Mouse (Mus musculus) lung, embryonic 16.5 days (tissue): ENCODE measurements around the gene Zfp646. TPM values are rescaled to one million over a fixed set of nuclear protein-coding genes. Genes with fewer than 3 reads are reported as not detected.

Experiments
- ATAC-seq: fragments of 200-750 bp; cut with Nextera tagmentation; 2 replicates; pipeline ENCODE4 v1.8.0; 2017; ENCODE audit warnings: low read depth, mild to moderate bottlenecking, moderate library complexity
- H3K27ac ChIP-seq: fragments of 300-500 bp; sonication (generic); 2 replicates; pipeline ENCODE4 v1.5.1; 2014; ENCODE audit warnings: mild to moderate bottlenecking, control low read depth, low read length
- H3K27me3 ChIP-seq: fragments of 300-500 bp; sonication (generic); 2 replicates; pipeline ENCODE4 v1.6.1; 2014; ENCODE audit warnings: low read depth, low read length, mixed read lengths; ENCODE audit not compliant: control insufficient read depth, insufficient read depth
- H3K36me3 ChIP-seq: fragments of 300-500 bp; sonication (generic); 2 replicates; pipeline ENCODE4 v1.6.1; 2014; ENCODE audit warnings: low read length; ENCODE audit not compliant: control insufficient read depth, insufficient read depth
- H3K4me1 ChIP-seq: fragments of 300-500 bp; sonication (generic); replicated peaks from 2 replicates; pipeline ENCODE4 v1.6.1; 2014; ENCODE audit warnings: low read length, mixed read lengths; ENCODE audit not compliant: control insufficient read depth, insufficient read depth
- H3K4me2 ChIP-seq: fragments of 300-500 bp; sonication (generic); 2 replicates; pipeline ENCODE4 v1.6.1; 2014; ENCODE audit warnings: low read depth, low read length, control low read depth
- H3K4me3 ChIP-seq: fragments of 300-500 bp; sonication (generic); 2 replicates; pipeline ENCODE4 v1.5.1; 2014; ENCODE audit warnings: mild to moderate bottlenecking, low read length, control low read depth
- H3K9ac ChIP-seq: fragments of 300-500 bp; sonication (generic); 2 replicates; pipeline ENCODE4 v1.6.1; 2014; ENCODE audit warnings: low read length, control low read depth
- H3K9me3 ChIP-seq: fragments of 300-500 bp; sonication (generic); 2 replicates; pipeline ENCODE4 v1.6.1; 2016; ENCODE audit warnings: low read length; ENCODE audit not compliant: control insufficient read depth
- WGBS: fragments of 180-500 bp; shearing (Covaris S2); extraction: QIAGEN DNeasy Blood & Tissue Kit; methylation state at CpG from one replicate; pipeline ENCODE4 v1.1.7; 2014; 5-methylcytosine and 5-hydroxymethylcytosine counted together
- polyA plus RNA-seq: library from polyadenylated mRNA; unstranded; fragments of >200 nt; fragmentation: Nextera tagmentation; extraction: Ambion mirVana; gene quantifications from 2 replicates; pipeline ENCODE4 v1.2.1, GENCODE M21; 2015

Zfp646 gene
- polyA plus RNA-seq, 1 experiment from 2014 or later: 11.2 TPM

- no peaks in the 10 kb centered on the region for H3K27me3 ChIP-seq
- H3K27ac ChIP-seq: peak overlapping the region; percentile 95
- WGBS: 22% methylated on average over 13 of the region's 13 CpGs
- H3K9ac ChIP-seq: peak overlapping the region; percentile 52
- H3K9me3 ChIP-seq: no peaks in the 10 kb centered on the region
- peak overlapping the region; percentile 9; the same call in 1 of the 2 replicates for H3K4me3 ChIP-seq
- peaks cover 47% of the 10 kb centered on the region for H3K4me1 ChIP-seq
- peak; percentile 37 for ATAC-seq
- peak overlapping the region; percentile 42 for H3K4me2 ChIP-seq
- peaks cover 5% of the 10 kb centered on the region for H3K36me3 ChIP-seq
Observed at GRCm38 (mm10) chr7:127931351-127932135, 55.5 kb downstream of the Zfp646 start.

GRCm38 (mm10) chr7:127932273-127933031 is 56.4 kb downstream of the Zfp646 start:
- H3K27ac ChIP-seq: peak overlapping the region; percentile 95
- peak overlapping the region; percentile 9; the same call in 1 of the 2 replicates for H3K4me3 ChIP-seq
- ATAC-seq: peak; percentile 34
- H3K4me2 ChIP-seq: peak overlapping the region; percentile 42
- H3K4me1 ChIP-seq: peaks cover 39% of the 10 kb centered on the region
- 16% methylated on average over 13 of the region's 13 CpGs for WGBS
- no peaks in the 10 kb centered on the region for H3K9me3 ChIP-seq
- peak overlapping the region; percentile 52 for H3K9ac ChIP-seq
- H3K36me3 ChIP-seq: no peaks in the 10 kb centered on the region; the same call in 1 of the 2 replicates
- no peaks in the 10 kb centered on the region for H3K27me3 ChIP-seq

GRCm38 (mm10) chr7:127934075-127934474 is 58.1 kb downstream of the Zfp646 start:
- Histone ChIP-seq H3K4me3 (no peak overlapping the region), H3K36me3 (no peaks in the 10 kb centered on the region), H3K9ac (peak overlapping the region; percentile 39), H3K27ac (peak overlapping the region; percentile 95; the same call in 1 of the 2 replicates), H3K4me1 (peaks cover 39% of the 10 kb centered on the region), H3K27me3 (no peaks in the 10 kb centered on the region), H3K9me3 (no peaks in the 10 kb centered on the region), H3K4me2 (no peak overlapping the region)
- ATAC-seq: no peak
- WGBS: 79% methylated on average over 5 of the region's 5 CpGs

DNA sequence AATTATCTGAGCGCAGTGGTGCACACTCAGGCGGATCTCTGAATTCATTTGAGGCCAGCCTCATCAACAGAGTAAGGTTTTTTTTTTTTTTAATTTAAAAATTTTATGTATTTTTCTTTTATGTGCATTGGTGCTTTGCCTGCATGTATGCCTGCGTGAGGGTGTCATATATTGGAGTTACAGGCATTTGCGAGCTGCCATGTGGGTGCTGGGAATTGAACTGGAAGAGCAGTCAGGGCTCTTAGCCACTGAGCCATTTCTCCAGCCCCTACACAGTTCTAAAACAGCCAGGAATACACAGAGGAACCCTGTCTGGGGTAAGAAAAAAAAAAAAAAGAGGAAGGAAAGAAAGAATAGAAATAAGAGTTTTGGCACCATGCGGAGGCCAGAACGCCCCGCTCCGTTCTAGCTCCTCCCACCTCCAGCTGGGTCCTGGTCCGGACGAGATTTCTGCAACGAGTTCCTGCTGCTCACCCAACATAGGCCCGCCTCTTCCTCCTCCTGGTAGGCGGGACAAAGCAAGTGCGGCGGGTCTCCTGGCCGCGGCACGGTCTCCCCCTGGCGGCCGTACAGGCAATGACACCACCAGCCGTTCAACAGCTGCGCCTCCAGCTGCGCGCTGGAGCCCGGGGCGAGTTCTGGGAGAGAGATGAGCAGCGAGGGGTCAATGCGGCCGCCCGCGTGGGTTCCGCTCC is 59.2 kb downstream of the Zfp646 start:
- 5% methylated on average over 32 of the region's 32 CpGs for WGBS
- H3K9ac ChIP-seq: peak overlapping the region; percentile 90
- H3K9me3 ChIP-seq: no peaks in the 10 kb centered on the region
- H3K36me3 ChIP-seq: no peaks in the 10 kb centered on the region
- ATAC-seq: peak; percentile 93
- peak overlapping the region; percentile 77 for H3K27ac ChIP-seq
- peak overlapping the region; percentile 99 for H3K4me2 ChIP-seq
- peak overlapping the region; percentile 82 for H3K4me3 ChIP-seq
- H3K4me1 ChIP-seq: peaks cover 39% of the 10 kb centered on the region
- no peaks in the 10 kb centered on the region for H3K27me3 ChIP-seq

Other genes with a start within 250 kb of the Zfp646 start
- gene Bcl7c, start 167.3 kb upstream of the Zfp646 start, polyA plus RNA-seq: 40.5 and 46.1 TPM in 2 replicates
- 11.4 and 11.8 TPM in 2 replicates for gene Ctf1, start 163.5 kb upstream of the Zfp646 start, polyA plus RNA-seq
- gene Ctf2, start 144.1 kb upstream of the Zfp646 start, polyA plus RNA-seq: 0.23 and 0.24 TPM in 2 replicates
- gene Fbxl19, start 131.7 kb upstream of the Zfp646 start, polyA plus RNA-seq: 3.1 and 3.8 TPM in 2 replicates
- 29.1 and 32.7 TPM in 2 replicates for gene Orai3, start 106.4 kb upstream of the Zfp646 start, polyA plus RNA-seq
- 13.8 and 18.1 TPM in 2 replicates for gene Setd1a, start 99.6 kb upstream of the Zfp646 start, polyA plus RNA-seq
- not detected in 2 replicates for gene Gm49388, start 90.6 kb upstream of the Zfp646 start, polyA plus RNA-seq
- 27.5 and 32.1 TPM in 2 replicates for gene Hsd3b7, start 75.6 kb upstream of the Zfp646 start, polyA plus RNA-seq
- 44.5 and 45.1 TPM in 2 replicates for gene Stx4a, start 51.9 kb upstream of the Zfp646 start, polyA plus RNA-seq
- gene Stx1b, start 51.7 kb upstream of the Zfp646 start, polyA plus RNA-seq: 1.1 and 1.3 TPM in 2 replicates
- gene Zfp668, start 607 bp downstream of the Zfp646 start, polyA plus RNA-seq: 15.0 and 17.5 TPM in 2 replicates
- 1.1 and 2.0 TPM in 2 replicates for gene Prss53, start 14.7 kb downstream of the Zfp646 start, polyA plus RNA-seq
- gene Gm21974, start 19.2 kb downstream of the Zfp646 start, polyA plus RNA-seq: not detected in 2 replicates
- gene Vkorc1, start 19.4 kb downstream of the Zfp646 start, polyA plus RNA-seq: 159 and 162 TPM in 2 replicates
- gene Bckdk, start 27.9 kb downstream of the Zfp646 start, polyA plus RNA-seq: 129 and 133 TPM in 2 replicates
- 37.2 and 38.9 TPM in 2 replicates for gene Kat8, start 36.3 kb downstream of the Zfp646 start, polyA plus RNA-seq
- gene Prss8, start 53.9 kb downstream of the Zfp646 start, polyA plus RNA-seq: 101 and 108 TPM in 2 replicates
- gene Prss36, start 70.5 kb downstream of the Zfp646 start, polyA plus RNA-seq: 12.3 and 12.4 TPM in 2 replicates
- 299 and 328 TPM in 2 replicates for gene Fus, start 91.2 kb downstream of the Zfp646 start, polyA plus RNA-seq
- 37.6 and 51.2 TPM in 2 replicates for gene Pycard, start 117.6 kb downstream of the Zfp646 start, polyA plus RNA-seq
- 0.28 and 0.63 TPM in 2 replicates for gene Trim72, start 127.7 kb downstream of the Zfp646 start, polyA plus RNA-seq
- 1.3 and 1.6 TPM in 2 replicates for gene Itgam, start 186.4 kb downstream of the Zfp646 start, polyA plus RNA-seq
- not detected in 2 replicates for gene Gm49368, start 186.5 kb downstream of the Zfp646 start, polyA plus RNA-seq